Mouse (Mus musculus): Measurements from ENCODE around the gene Sprr2a3. TPM values are rescaled to one million over a fixed set of nuclear protein-coding genes. Genes with fewer than 3 reads are reported as not detected.

Gene Sprr2a3
- polyA plus RNA-seq, 1 experiment from 2014 or later = 45.1 TPM

DNA sequence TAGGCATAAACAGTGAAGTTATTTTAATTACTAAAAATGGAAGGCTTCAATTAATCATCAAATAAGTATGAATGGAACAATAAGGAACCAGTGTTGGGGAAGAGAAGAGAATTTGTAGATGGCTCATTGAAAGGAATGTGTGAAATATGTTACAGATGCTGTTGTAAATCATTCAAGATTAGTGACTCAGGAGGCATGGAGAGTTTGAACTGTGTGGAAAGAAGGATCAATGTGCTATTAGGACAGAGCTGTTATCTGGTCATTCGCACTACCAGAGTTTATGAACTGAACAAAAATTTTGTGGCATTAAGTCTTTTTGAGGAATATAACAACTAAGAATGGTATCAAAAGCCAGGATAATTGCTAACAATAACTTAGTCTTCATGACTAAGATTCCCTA is 22.2 kb downstream of the Sprr2a3 start:
- 39% methylated on average over 1 of the region's 1 CpGs for WGBS
- no peaks in the 10 kb centered on the region for H3K36me3 ChIP-seq (ENCODE audit: control insufficient read depth, insufficient read depth)

DNA sequence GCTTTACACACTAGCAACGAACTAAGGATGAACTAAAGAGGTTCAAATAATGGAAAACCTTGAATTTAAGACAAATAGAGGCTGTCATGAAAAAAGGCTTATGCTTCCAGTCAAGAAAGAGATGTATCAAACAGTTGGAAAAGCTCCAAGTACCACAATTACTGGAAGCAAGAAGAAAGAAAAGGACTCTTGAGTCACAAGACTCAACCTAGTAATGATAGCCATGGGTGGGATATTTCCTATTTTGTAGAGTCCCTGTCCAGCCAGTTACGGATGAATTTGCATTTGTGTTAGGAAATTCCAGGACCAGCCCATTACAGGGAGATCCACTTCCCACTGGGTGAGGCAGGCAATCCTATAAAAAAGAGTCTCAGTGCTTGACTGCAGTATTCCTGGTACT is 31.1 kb downstream of the Sprr2a3 start, which contains the start of gene Sprr2b:
Gene Sprr2b, plus strand, starts transcription at position 301 of the 400 bp plus-strand sequence.
- no peak within 1 kb of the TSS for H3K4me2 ChIP-seq (replicated peaks; ENCODE audit: low read depth)
- no peak within 1 kb of the TSS for H3K9ac ChIP-seq (ENCODE audit: low read depth, low read length)
- H3K27ac ChIP-seq (ENCODE audit: low read depth, low read length) = no peak within 1 kb of the TSS
- H3K4me3 ChIP-seq (ENCODE audit: low read depth, low read length) = no peak within 1 kb of the TSS
- no peak for TF ChIP-seq CTCF (IDR thresholded peaks at IDR 0.05; ENCODE audit: low read depth)
- H3K36me3 ChIP-seq (ENCODE audit: control insufficient read depth, insufficient read depth) = no peaks in the 10 kb centered on the region
- H3K27me3 ChIP-seq (replicated peaks; ENCODE audit: control insufficient read depth, insufficient read depth, low read length) = no peaks in the 10 kb centered on the region
- no peaks in the 10 kb centered on the region for H3K9me3 ChIP-seq (ENCODE audit: control insufficient read depth)
- no peak for ATAC-seq
- H3K4me1 ChIP-seq (replicated peaks; ENCODE audit: control insufficient read depth, insufficient read depth, low read length) = no peaks in the 10 kb centered on the region
- WGBS = 85% methylated on average over 2 of the region's 2 CpGs

More for the DNA sequence above, 22.2 kb downstream of the Sprr2a3 start:
- H3K4me3 ChIP-seq (ENCODE audit: low read depth, low read length) = no peak overlapping the region
- H3K27me3 ChIP-seq (replicated peaks; ENCODE audit: control insufficient read depth, insufficient read depth, low read length) = no peaks in the 10 kb centered on the region
- H3K27ac ChIP-seq (ENCODE audit: low read depth, low read length) = no peak overlapping the region
- ATAC-seq = no peak
- no peaks in the 10 kb centered on the region for H3K9me3 ChIP-seq (ENCODE audit: control insufficient read depth)
- TF ChIP-seq CTCF (IDR thresholded peaks at IDR 0.05; ENCODE audit: low read depth) = no peak
- no peaks in the 10 kb centered on the region for H3K4me1 ChIP-seq (replicated peaks; ENCODE audit: control insufficient read depth, insufficient read depth, low read length)
- H3K4me2 ChIP-seq (replicated peaks; ENCODE audit: low read depth) = no peak overlapping the region
- no peak overlapping the region for H3K9ac ChIP-seq (ENCODE audit: low read depth, low read length)

DNA sequence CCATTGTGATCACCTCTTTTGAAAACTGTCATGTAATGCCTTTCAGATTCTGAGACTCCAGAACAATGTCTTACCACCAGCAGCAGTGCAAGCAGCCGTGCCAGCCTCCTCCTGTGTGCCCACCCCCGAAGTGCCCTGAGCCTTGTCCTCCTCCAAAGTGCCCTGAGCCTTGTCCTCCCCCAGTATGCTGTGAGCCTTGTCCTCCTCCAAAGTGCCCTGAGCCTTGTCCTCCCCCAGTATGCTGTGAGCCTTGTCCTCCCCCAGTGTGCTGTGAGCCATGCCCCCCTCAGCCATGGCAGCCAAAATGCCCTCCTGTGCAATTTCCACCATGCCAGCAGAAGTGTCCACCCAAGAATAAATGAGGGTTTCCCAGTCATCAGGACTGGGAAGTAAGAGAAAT is 32.2 kb downstream of the Sprr2a3 start:
- H3K36me3 ChIP-seq (ENCODE audit: control insufficient read depth, insufficient read depth) = no peaks in the 10 kb centered on the region
- H3K27me3 ChIP-seq (replicated peaks; ENCODE audit: control insufficient read depth, insufficient read depth, low read length) = no peaks in the 10 kb centered on the region
- H3K4me2 ChIP-seq (replicated peaks; ENCODE audit: low read depth) = no peak overlapping the region
- no peaks in the 10 kb centered on the region for H3K9me3 ChIP-seq (ENCODE audit: control insufficient read depth)
- TF ChIP-seq CTCF (IDR thresholded peaks at IDR 0.05; ENCODE audit: low read depth) = no peak
- no peak for ATAC-seq
- H3K9ac ChIP-seq (ENCODE audit: low read depth, low read length) = no peak overlapping the region
- no peaks in the 10 kb centered on the region for H3K4me1 ChIP-seq (replicated peaks; ENCODE audit: control insufficient read depth, insufficient read depth, low read length)
- no peak overlapping the region for H3K27ac ChIP-seq (ENCODE audit: low read depth, low read length)
- 88% methylated on average over 2 of the region's 2 CpGs for WGBS
- H3K4me3 ChIP-seq (ENCODE audit: low read depth, low read length) = no peak overlapping the region

DNA sequence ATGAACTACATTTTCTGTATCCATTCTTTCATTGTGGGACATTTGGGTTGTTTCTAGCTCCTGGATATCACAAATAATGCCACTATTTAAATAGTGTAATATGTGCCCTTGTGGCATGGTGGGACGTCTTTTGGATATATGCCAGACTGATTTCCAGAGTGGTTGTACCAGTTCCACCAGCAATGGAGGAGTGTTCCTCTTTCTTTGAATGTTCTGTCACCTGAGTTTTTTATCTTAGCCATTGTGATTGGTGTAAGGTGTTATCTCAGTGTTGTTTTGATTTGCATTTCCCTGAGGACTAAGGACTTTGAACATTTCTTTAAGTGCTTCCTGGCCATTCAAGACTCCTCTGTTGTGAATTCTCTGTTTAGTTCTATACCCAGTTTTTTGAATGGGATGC is 51.1 kb downstream of the Sprr2a3 start:
- Histone ChIP-seq H3K36me3 (ENCODE audit: control insufficient read depth, insufficient read depth) (no peaks in the 10 kb centered on the region), H3K4me2 (replicated peaks; ENCODE audit: low read depth) (no peak overlapping the region), H3K4me3 (ENCODE audit: low read depth, low read length) (no peak overlapping the region), H3K9me3 (ENCODE audit: control insufficient read depth) (no peaks in the 10 kb centered on the region), H3K4me1 (replicated peaks; ENCODE audit: control insufficient read depth, insufficient read depth, low read length) (no peaks in the 10 kb centered on the region), H3K27ac (ENCODE audit: low read depth, low read length) (no peak overlapping the region; the same call in 1 of the 2 replicates), H3K27me3 (replicated peaks; ENCODE audit: control insufficient read depth, insufficient read depth, low read length) (no peaks in the 10 kb centered on the region), H3K9ac (ENCODE audit: low read depth, low read length) (no peak overlapping the region)
- WGBS = 40% methylated on average over 1 of the region's 1 CpGs
- TF ChIP-seq CTCF (IDR thresholded peaks at IDR 0.05; ENCODE audit: low read depth) = no peak
- peak; percentile 89 for ATAC-seq

DNA sequence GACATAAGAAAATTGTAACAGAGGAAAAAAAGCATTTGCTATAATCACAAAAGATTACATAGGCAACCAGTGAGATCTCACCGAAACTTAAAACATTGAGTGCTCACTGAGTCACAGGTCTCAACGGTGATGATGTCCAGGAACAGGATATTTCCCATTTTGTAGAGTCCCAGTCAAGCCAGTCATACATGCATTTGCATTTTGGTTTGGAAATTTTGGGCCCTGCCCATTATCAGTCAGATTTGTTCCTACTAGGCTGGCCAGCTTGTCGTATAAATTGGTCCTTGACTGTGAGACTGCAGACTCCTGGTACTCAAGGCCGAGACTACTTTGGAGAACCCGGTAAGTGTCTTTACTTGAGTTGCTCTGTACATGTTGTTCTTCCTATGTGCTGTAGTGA is 53.6 kb downstream of the Sprr2a3 start, which contains the start of gene Sprr2d:
Gene Sprr2d, plus strand, starts transcription at position 301 of the 400 bp plus-strand sequence.
- Histone ChIP-seq H3K27me3 (replicated peaks; ENCODE audit: control insufficient read depth, insufficient read depth, low read length) (no peaks in the 10 kb centered on the region), H3K27ac (ENCODE audit: low read depth, low read length) (no peak within 1 kb of the TSS), H3K9me3 (ENCODE audit: control insufficient read depth) (no peaks in the 10 kb centered on the region), H3K9ac (ENCODE audit: low read depth, low read length) (no peak within 1 kb of the TSS), H3K4me2 (replicated peaks; ENCODE audit: low read depth) (no peak within 1 kb of the TSS), H3K4me3 (ENCODE audit: low read depth, low read length) (no peak within 1 kb of the TSS), H3K36me3 (ENCODE audit: control insufficient read depth, insufficient read depth) (no peaks in the 10 kb centered on the region), H3K4me1 (replicated peaks; ENCODE audit: control insufficient read depth, insufficient read depth, low read length) (no peaks in the 10 kb centered on the region)
- WGBS = 90% methylated on average over 5 of the region's 5 CpGs
- no peak for TF ChIP-seq CTCF (IDR thresholded peaks at IDR 0.05; ENCODE audit: low read depth)
- no peak for ATAC-seq

Other genes with a start within 250 kb of the Sprr2a3 start
- gene Lor, start 202.3 kb upstream of the Sprr2a3 start, polyA plus RNA-seq (2015; fragmentation: Nextera tagmentation; extraction: Ambion mirVana) = 1.1 and 1.5 TPM in 2 replicates
- gene Prr9, start 161.5 kb upstream of the Sprr2a3 start, polyA plus RNA-seq (2015; fragmentation: Nextera tagmentation; extraction: Ambion mirVana) = not detected in 2 replicates
- gene Lelp1, start 142.7 kb upstream of the Sprr2a3 start, polyA plus RNA-seq (2015; fragmentation: Nextera tagmentation; extraction: Ambion mirVana) = not detected in 2 replicates
- 13.2 and 13.6 TPM in 2 replicates for gene Sprr2a1, start 69.6 kb upstream of the Sprr2a3 start, polyA plus RNA-seq (2015; fragmentation: Nextera tagmentation; extraction: Ambion mirVana)
- 810 and 957 TPM in 2 replicates for gene Sprr2a2, start 69.5 kb upstream of the Sprr2a3 start, polyA plus RNA-seq (2015; fragmentation: Nextera tagmentation; extraction: Ambion mirVana)
- not detected in 2 replicates for gene Sprr2b, start 31.2 kb downstream of the Sprr2a3 start, polyA plus RNA-seq (2015; fragmentation: Nextera tagmentation; extraction: Ambion mirVana)
- not detected in 2 replicates for gene Sprr2d, start 53.7 kb downstream of the Sprr2a3 start, polyA plus RNA-seq (2015; fragmentation: Nextera tagmentation; extraction: Ambion mirVana)
- gene Sprr2e, start 66.7 kb downstream of the Sprr2a3 start, polyA plus RNA-seq (2015; fragmentation: Nextera tagmentation; extraction: Ambion mirVana) = not detected in 2 replicates
- not detected in 2 replicates for gene Sprr2f, start 79.8 kb downstream of the Sprr2a3 start, polyA plus RNA-seq (2015; fragmentation: Nextera tagmentation; extraction: Ambion mirVana)
- gene Sprr2h, start 100.3 kb downstream of the Sprr2a3 start, polyA plus RNA-seq (2015; fragmentation: Nextera tagmentation; extraction: Ambion mirVana) = not detected in 2 replicates
- gene Sprr2i, start 122.6 kb downstream of the Sprr2a3 start, polyA plus RNA-seq (2015; fragmentation: Nextera tagmentation; extraction: Ambion mirVana) = not detected in 2 replicates
- not detected in 2 replicates for gene Sprr2j-ps, start 132.7 kb downstream of the Sprr2a3 start, polyA plus RNA-seq (2015; fragmentation: Nextera tagmentation; extraction: Ambion mirVana)
- gene Gm9774, start 144.0 kb downstream of the Sprr2a3 start, polyA plus RNA-seq (2015; fragmentation: Nextera tagmentation; extraction: Ambion mirVana) = 7.5 and 8.9 TPM in 2 replicates
- gene Sprr2k, start 147.2 kb downstream of the Sprr2a3 start, polyA plus RNA-seq (2015; fragmentation: Nextera tagmentation; extraction: Ambion mirVana) = not detected in 2 replicates
- not detected in 2 replicates for gene Sprr1b, start 153.4 kb downstream of the Sprr2a3 start, polyA plus RNA-seq (2015; fragmentation: Nextera tagmentation; extraction: Ambion mirVana)
- not detected in 2 replicates for gene Sprr3, start 173.3 kb downstream of the Sprr2a3 start, polyA plus RNA-seq (2015; fragmentation: Nextera tagmentation; extraction: Ambion mirVana)
- 3.8 and 5.4 TPM in 2 replicates for gene Sprr1a, start 200.5 kb downstream of the Sprr2a3 start, polyA plus RNA-seq (2015; fragmentation: Nextera tagmentation; extraction: Ambion mirVana)
- not detected in 2 replicates for gene Sprr4, start 215.1 kb downstream of the Sprr2a3 start, polyA plus RNA-seq (2015; fragmentation: Nextera tagmentation; extraction: Ambion mirVana)
- gene 2310046K23Rik, start 249.1 kb downstream of the Sprr2a3 start, polyA plus RNA-seq (2015; fragmentation: Nextera tagmentation; extraction: Ambion mirVana) = not detected in 2 replicates

All from intestine, postnatal 0 days (tissue).